Mouse (Mus musculus) liver, embryonic 15.5 days (tissue): ENCODE measurements around the gene Crtc1. TPM values are rescaled to one million over a fixed set of nuclear protein-coding genes. Genes with fewer than 3 reads are reported as not detected.

Source experiments
- ATAC-seq: fragments of 200-750 bp; cut with Nextera tagmentation; 2 replicates; pipeline ENCODE4 v1.8.0; 2017; ENCODE audit warnings: moderate number of reproducible peaks, mild to moderate bottlenecking, moderate library complexity; ENCODE audit not compliant: insufficient read depth
- H3K27ac ChIP-seq: fragments of 300-500 bp; sonication (generic); replicated peaks from 2 replicates; pipeline ENCODE4 v1.5.1; 2015; ENCODE audit warnings: mild to moderate bottlenecking, inconsistent platforms
- H3K27me3 ChIP-seq: fragments of 300-500 bp; sonication (generic); 2 replicates; pipeline ENCODE4 v1.6.1; 2015; ENCODE audit warnings: mild to moderate bottlenecking, inconsistent platforms
- H3K36me3 ChIP-seq: fragments of 300-500 bp; sonication (generic); replicated peaks from 2 replicates; pipeline ENCODE4 v1.6.1; 2015; ENCODE audit warnings: moderate library complexity, mild to moderate bottlenecking, inconsistent platforms
- H3K4me1 ChIP-seq: fragments of 300-500 bp; sonication (generic); replicated peaks from 2 replicates; pipeline ENCODE4 v1.6.1; 2015; ENCODE audit warnings: inconsistent platforms
- H3K4me2 ChIP-seq: fragments of 300-500 bp; sonication (generic); 2 replicates; pipeline ENCODE4 v1.6.1; 2015; ENCODE audit warnings: moderate library complexity, mild to moderate bottlenecking, inconsistent platforms
- H3K4me3 ChIP-seq: fragments of 300-500 bp; sonication (generic); replicated peaks from 2 replicates; pipeline ENCODE4 v1.5.1; 2015; ENCODE audit warnings: mild to moderate bottlenecking, inconsistent platforms
- H3K9ac ChIP-seq: fragments of 300-500 bp; sonication (generic); 2 replicates; pipeline ENCODE4 v1.6.1; 2015; ENCODE audit warnings: moderate library complexity, mild to moderate bottlenecking, inconsistent platforms
- H3K9me3 ChIP-seq: fragments of 300-500 bp; sonication (generic); replicated peaks from 2 replicates; pipeline ENCODE4 v1.6.1; 2016; ENCODE audit warnings: inconsistent platforms
- WGBS: fragments of 180-500 bp; shearing (Covaris S2); methylation state at CpG from one replicate; pipeline ENCODE4 v1.1.7; 2015; ENCODE audit warnings: mixed read lengths; ENCODE audit not compliant: insufficient replicate concordance; 5-methylcytosine and 5-hydroxymethylcytosine counted together
- polyA plus RNA-seq: library from polyadenylated mRNA; unstranded; fragments of >200 nt; fragmentation: Nextera tagmentation; extraction: Ambion mirVana; gene quantifications from 2 replicates; pipeline ENCODE4 v1.2.1, GENCODE M21; 2015

Gene Crtc1
- polyA plus RNA-seq, 1 experiment from 2014 or later = 4.2 TPM

- no peak for ATAC-seq
- H3K4me1 ChIP-seq = peaks cover 17% of the 10 kb centered on the region
- peaks cover 23% of the 10 kb centered on the region for H3K27me3 ChIP-seq
- WGBS = 62% methylated on average over 19 of the region's 19 CpGs
- peaks cover 6% of the 10 kb centered on the region; the same call in 1 of the 2 replicates for H3K36me3 ChIP-seq
- no peak overlapping the region for H3K4me3 ChIP-seq
- H3K27ac ChIP-seq = no peak overlapping the region
- H3K9me3 ChIP-seq = no peaks in the 10 kb centered on the region
- no peak overlapping the region for H3K9ac ChIP-seq
- H3K4me2 ChIP-seq = no peak overlapping the region
Measured at GRCm38 (mm10) chr8:70447639-70448420, 8.5 kb upstream of the Crtc1 start.

GRCm38 (mm10) chr8:70445988-70446387 lies 6.6 kb upstream of the Crtc1 start:
- H3K27ac ChIP-seq = no peak overlapping the region
- no peak overlapping the region for H3K4me3 ChIP-seq
- H3K9ac ChIP-seq = no peak overlapping the region
- no peak overlapping the region for H3K4me2 ChIP-seq
- peaks cover 22% of the 10 kb centered on the region for H3K27me3 ChIP-seq
- ATAC-seq = no peak
- peaks cover 27% of the 10 kb centered on the region for H3K4me1 ChIP-seq
- no peaks in the 10 kb centered on the region; the same call in 1 of the 2 replicates for H3K36me3 ChIP-seq
- no peaks in the 10 kb centered on the region for H3K9me3 ChIP-seq
- 62% methylated on average over 1 of the region's 1 CpGs for WGBS

GRCm38 (mm10) chr8:70443326-70443725 lies 3.9 kb upstream of the Crtc1 start:
- peak; percentile 32; the same call in 1 of the 2 replicates for ATAC-seq
- Histone ChIP-seq H3K27me3 (peaks cover 22% of the 10 kb centered on the region), H3K27ac (peak overlapping the region; percentile 82), H3K4me1 (peaks cover 49% of the 10 kb centered on the region), H3K9me3 (no peaks in the 10 kb centered on the region), H3K4me3 (no peak overlapping the region), H3K36me3 (no peaks in the 10 kb centered on the region), H3K4me2 (peak overlapping the region; percentile 39), H3K9ac (no peak overlapping the region)
- WGBS = 62% methylated on average over 4 of the region's 4 CpGs

- WGBS = 54% methylated on average over 3 of the region's 3 CpGs
- H3K4me3 ChIP-seq = no peak overlapping the region
- H3K36me3 ChIP-seq = no peaks in the 10 kb centered on the region
Measured at GRCm38 (mm10) chr8:70441565-70441964, 2.2 kb upstream of the Crtc1 start.

GRCm38 (mm10) chr8:70440246-70440645 lies 867 bp upstream of the Crtc1 start:
- H3K4me3 ChIP-seq = peak overlapping the region; percentile 74

More at GRCm38 (mm10) chr8:70441565-70441964, 2.2 kb upstream of the Crtc1 start:
- no peak overlapping the region for H3K4me2 ChIP-seq
- peaks cover 55% of the 10 kb centered on the region for H3K4me1 ChIP-seq
- no peak for ATAC-seq
- 0 out of 2 replicates have a peak, but pooled peaks cover 9% of the 10 kb centered on the region for H3K27me3 ChIP-seq
- no peaks in the 10 kb centered on the region for H3K9me3 ChIP-seq
- H3K9ac ChIP-seq = no peak overlapping the region
- H3K27ac ChIP-seq = no peak overlapping the region; the same call in 1 of the 2 replicates

GRCm38 (mm10) chr8:70439848-70440179 lies 435 bp upstream of the Crtc1 start:
- peaks cover 55% of the 10 kb centered on the region for H3K4me1 ChIP-seq
- H3K4me3 ChIP-seq = peak overlapping the region; percentile 74
- WGBS = 4% methylated on average over 7 of the region's 7 CpGs
- H3K27me3 ChIP-seq = 0 out of 2 replicates have a peak, but pooled peaks cover 4% of the 10 kb centered on the region
- peak overlapping the region; percentile 70 for H3K9ac ChIP-seq
- H3K9me3 ChIP-seq = no peaks in the 10 kb centered on the region
- no peak for ATAC-seq
- peak overlapping the region; percentile 96 for H3K4me2 ChIP-seq
- H3K36me3 ChIP-seq = no peaks in the 10 kb centered on the region
- peak overlapping the region; percentile 79 for H3K27ac ChIP-seq

More at GRCm38 (mm10) chr8:70440246-70440645, 867 bp upstream of the Crtc1 start:
- Histone ChIP-seq H3K4me1 (peaks cover 55% of the 10 kb centered on the region), H3K4me2 (peak overlapping the region; percentile 96), H3K27me3 (0 out of 2 replicates have a peak, but pooled peaks cover 4% of the 10 kb centered on the region), H3K27ac (peak overlapping the region; percentile 79), H3K9me3 (no peaks in the 10 kb centered on the region), H3K9ac (peak overlapping the region; percentile 70; the same call in 1 of the 2 replicates), H3K36me3 (no peaks in the 10 kb centered on the region)
- 53% methylated on average over 3 of the region's 3 CpGs for WGBS
- no peak for ATAC-seq

- no peaks in the 10 kb centered on the region for H3K9me3 ChIP-seq
- no peaks in the 10 kb centered on the region for H3K36me3 ChIP-seq
- 0 out of 2 replicates have a peak overlapping the region, but pooled peaks have one; percentile 4 for H3K27ac ChIP-seq
- peak overlapping the region; percentile 64; the same call in 1 of the 2 replicates for H3K9ac ChIP-seq
- H3K4me1 ChIP-seq = peaks cover 50% of the 10 kb centered on the region
- ATAC-seq = no peak
- peak overlapping the region; percentile 74 for H3K4me3 ChIP-seq
- 0 out of 2 replicates have a peak, but pooled peaks cover 4% of the 10 kb centered on the region for H3K27me3 ChIP-seq
- H3K4me2 ChIP-seq = peak overlapping the region; percentile 96
- 69% methylated on average over 2 of the region's 2 CpGs for WGBS
Measured at GRCm38 (mm10) chr8:70438423-70438822, 956 bp downstream of the Crtc1 start.

- H3K36me3 ChIP-seq = no peaks in the 10 kb centered on the region
- H3K9me3 ChIP-seq = no peaks in the 10 kb centered on the region
- no peak for ATAC-seq
- H3K4me1 ChIP-seq = peaks cover 46% of the 10 kb centered on the region
- H3K9ac ChIP-seq = no peak overlapping the region
- H3K4me3 ChIP-seq = no peak overlapping the region
- WGBS = 79% methylated on average over 5 of the region's 5 CpGs
- no peaks in the 10 kb centered on the region for H3K27me3 ChIP-seq
- H3K27ac ChIP-seq = no peak overlapping the region
- H3K4me2 ChIP-seq = no peak overlapping the region
Measured at GRCm38 (mm10) chr8:70435156-70435555, 4.2 kb downstream of the Crtc1 start.

GRCm38 (mm10) chr8:70432991-70433536 lies 6.3 kb downstream of the Crtc1 start:
- H3K36me3 ChIP-seq = no peaks in the 10 kb centered on the region
- WGBS = 50% methylated on average over 4 of the region's 4 CpGs
- peak; percentile 53 for ATAC-seq
- no peaks in the 10 kb centered on the region for H3K27me3 ChIP-seq
- H3K27ac ChIP-seq = 0 out of 2 replicates have a peak overlapping the region, but pooled peaks have one; percentile 1
- H3K4me1 ChIP-seq = peaks cover 38% of the 10 kb centered on the region
- no peak overlapping the region for H3K9ac ChIP-seq
- H3K4me3 ChIP-seq = no peak overlapping the region
- no peak overlapping the region for H3K4me2 ChIP-seq
- H3K9me3 ChIP-seq = no peaks in the 10 kb centered on the region

GRCm38 (mm10) chr8:70431213-70431612 lies 8.2 kb downstream of the Crtc1 start:
- no peaks in the 10 kb centered on the region for H3K27me3 ChIP-seq
- WGBS = 78% methylated on average over 4 of the region's 4 CpGs
- no peak overlapping the region for H3K9ac ChIP-seq
- H3K36me3 ChIP-seq = no peaks in the 10 kb centered on the region
- peaks cover 41% of the 10 kb centered on the region for H3K4me1 ChIP-seq
- H3K27ac ChIP-seq = no peak overlapping the region
- no peak overlapping the region for H3K4me2 ChIP-seq
- no peaks in the 10 kb centered on the region for H3K9me3 ChIP-seq
- no peak overlapping the region for H3K4me3 ChIP-seq
- ATAC-seq = no peak

- H3K4me3 ChIP-seq = no peak overlapping the region
- H3K27ac ChIP-seq = peak overlapping the region; percentile 35; the same call in 1 of the 2 replicates
- no peak overlapping the region for H3K4me2 ChIP-seq
- H3K9me3 ChIP-seq = no peaks in the 10 kb centered on the region
- H3K4me1 ChIP-seq = peaks cover 51% of the 10 kb centered on the region
- H3K9ac ChIP-seq = no peak overlapping the region
- no peak for ATAC-seq
- 45% methylated on average over 2 of the region's 2 CpGs for WGBS
- H3K36me3 ChIP-seq = no peaks in the 10 kb centered on the region
- H3K27me3 ChIP-seq = no peaks in the 10 kb centered on the region
Measured at GRCm38 (mm10) chr8:70426300-70426907, 13.0 kb downstream of the Crtc1 start.
